Mouse (Mus musculus): ENCODE results near the gene Cpeb3.
"Not testable (repeated sequence)": the region's sequence is repeated elsewhere in the genome, so short reads cannot be mapped to it uniquely, and the experiment has no call there.

The Cpeb3 gene

GRCm38 (mm10) chr19:37145401-37145800 lies 63.0 kb downstream of the Cpeb3 start:
- no peak for DNase-seq

- DNase-seq, result no peak
Observed at GRCm38 (mm10) chr19:37141623-37142022, 66.8 kb downstream of the Cpeb3 start.

- DNase-seq, result no peak
Observed at GRCm38 (mm10) chr19:37137133-37137532, 71.3 kb downstream of the Cpeb3 start.

GRCm38 (mm10) chr19:37135459-37135858 lies 72.9 kb downstream of the Cpeb3 start:
- DNase-seq, result not testable (repeated sequence)

GRCm38 (mm10) chr19:37133666-37134065 lies 74.7 kb downstream of the Cpeb3 start:
- DNase-seq, result no peak

GRCm38 (mm10) chr19:37131660-37132059 lies 76.7 kb downstream of the Cpeb3 start:
- DNase-seq, result no peak

GRCm38 (mm10) chr19:37128461-37128860 lies 79.9 kb downstream of the Cpeb3 start:
- no peak for DNase-seq

- no peak for DNase-seq
Observed at GRCm38 (mm10) chr19:37127018-37127567, 81.3 kb downstream of the Cpeb3 start.

- no peak for DNase-seq
Observed at GRCm38 (mm10) chr19:37124961-37125360, 83.4 kb downstream of the Cpeb3 start.

GRCm38 (mm10) chr19:37119281-37119680 lies 89.1 kb downstream of the Cpeb3 start:
- DNase-seq, result no peak

- DNase-seq, result no peak
Observed at GRCm38 (mm10) chr19:37115824-37116223, 92.6 kb downstream of the Cpeb3 start.

- no peak for DNase-seq
Observed at GRCm38 (mm10) chr19:37115374-37115773, 93.0 kb downstream of the Cpeb3 start.

- DNase-seq, result no peak
Observed at GRCm38 (mm10) chr19:37111831-37112230, 96.6 kb downstream of the Cpeb3 start.

- peak; percentile 13 to 14 for DNase-seq
Observed at GRCm38 (mm10) chr19:37110494-37110893, 97.9 kb downstream of the Cpeb3 start.

- DNase-seq, result peak; percentile 9 to 16
Observed at GRCm38 (mm10) chr19:37109853-37110252, 98.5 kb downstream of the Cpeb3 start.

- DNase-seq, result no peak
Observed at GRCm38 (mm10) chr19:37100689-37101088, 107.7 kb downstream of the Cpeb3 start.

- DNase-seq, result no peak
Observed at GRCm38 (mm10) chr19:37095666-37096330, 112.6 kb downstream of the Cpeb3 start.

- DNase-seq, result no peak
Observed at GRCm38 (mm10) chr19:37093181-37093580, 115.2 kb downstream of the Cpeb3 start.

- no peak for DNase-seq
Observed at GRCm38 (mm10) chr19:37090146-37091061, 118.0 kb downstream of the Cpeb3 start.

GRCm38 (mm10) chr19:37088043-37088748 lies 120.2 kb downstream of the Cpeb3 start:
- DNase-seq, result no peak

GRCm38 (mm10) chr19:37084546-37084945 lies 123.9 kb downstream of the Cpeb3 start:
- no peak for DNase-seq

GRCm38 (mm10) chr19:37081467-37081866 lies 126.9 kb downstream of the Cpeb3 start:
- no peak for DNase-seq

GRCm38 (mm10) chr19:37079151-37079550 lies 129.2 kb downstream of the Cpeb3 start:
- DNase-seq, result no peak

All from B cell, adult 2 months (primary cell).